Mouse (Mus musculus) embryonic facial prominence, embryonic 13.5 days (tissue): ENCODE data around the gene BC107364. TPM values are rescaled to one million over a fixed set of nuclear protein-coding genes. Genes with fewer than 3 reads are reported as not detected.
"Not testable (repeated sequence)": the region's sequence is repeated elsewhere in the genome, so short reads cannot be mapped to it uniquely, and the experiment has no call there.

Experiments
- ATAC-seq: fragments of 200-750 bp; cut with Nextera tagmentation; 2 replicates; pipeline ENCODE4 v1.8.0; 2017; ENCODE audit warnings: low read depth; ENCODE audit not compliant: insufficient number of reproducible peaks, insufficient read depth, low FRiP score, low TSS enrichment
- H3K27ac ChIP-seq: fragments of 300-500 bp; sonication (generic); 2 replicates; pipeline ENCODE4 v1.5.1; 2015; ENCODE audit warnings: moderate library complexity, mild to moderate bottlenecking, inconsistent platforms
- H3K27me3 ChIP-seq: fragments of 300-500 bp; sonication (generic); 2 replicates; pipeline ENCODE4 v1.6.1; 2015; ENCODE audit warnings: mild to moderate bottlenecking, inconsistent platforms
- H3K36me3 ChIP-seq: fragments of 300-500 bp; sonication (generic); 2 replicates; pipeline ENCODE4 v1.6.1; 2015; ENCODE audit warnings: mild to moderate bottlenecking, inconsistent platforms
- H3K4me1 ChIP-seq: fragments of 300-500 bp; sonication (generic); 2 replicates; pipeline ENCODE4 v1.6.1; 2015; ENCODE audit warnings: inconsistent platforms
- H3K4me2 ChIP-seq: fragments of 300-500 bp; sonication (generic); 2 replicates; pipeline ENCODE4 v1.6.1; 2015; ENCODE audit warnings: moderate library complexity, mild to moderate bottlenecking, inconsistent platforms
- H3K4me3 ChIP-seq: fragments of 300-500 bp; sonication (generic); 2 replicates; pipeline ENCODE4 v1.5.1; 2015; ENCODE audit warnings: mild to moderate bottlenecking, inconsistent platforms
- H3K9ac ChIP-seq: fragments of 300-500 bp; sonication (generic); 2 replicates; pipeline ENCODE4 v1.6.1; 2015; ENCODE audit warnings: mild to moderate bottlenecking, inconsistent platforms
- H3K9me3 ChIP-seq: fragments of 300-500 bp; sonication (generic); 2 replicates; pipeline ENCODE4 v1.6.1; 2016; ENCODE audit warnings: inconsistent platforms
- WGBS: fragments of 180-500 bp; shearing (Covaris S2); methylation state at CpG from one replicate; pipeline ENCODE4 v1.1.7; 2015; ENCODE audit warnings: mixed read lengths; 5-methylcytosine and 5-hydroxymethylcytosine counted together
- polyA plus RNA-seq: library from polyadenylated mRNA; unstranded; fragments of >200 nt; fragmentation: Nextera tagmentation; extraction: Ambion mirVana; gene quantifications from 2 replicates; pipeline ENCODE4 v1.2.1, GENCODE M21; 2015

Gene BC107364
- polyA plus RNA-seq, 1 experiment from 2014 or later, result 0.20 TPM

- peaks cover 55% of the 10 kb centered on the region for H3K27me3 ChIP-seq
- H3K4me3 ChIP-seq, result no peak overlapping the region
- no peaks in the 10 kb centered on the region for H3K36me3 ChIP-seq
- H3K4me1 ChIP-seq, result 0 out of 2 replicates have a peak, but pooled peaks cover 3% of the 10 kb centered on the region
- no peak overlapping the region for H3K27ac ChIP-seq
- H3K4me2 ChIP-seq, result no peak overlapping the region
- no peaks in the 10 kb centered on the region for H3K9me3 ChIP-seq
- no peak overlapping the region for H3K9ac ChIP-seq
- WGBS, result 80% methylated on average over 4 of the region's 4 CpGs
- no peak for ATAC-seq
Measured at GRCm38 (mm10) chr3:96445436-96445835, 6.7 kb downstream of the BC107364 start.

- peak overlapping the region; percentile 37 for H3K4me3 ChIP-seq
- H3K27ac ChIP-seq, result no peak overlapping the region
- no peaks in the 10 kb centered on the region for H3K9me3 ChIP-seq
- H3K36me3 ChIP-seq, result no peaks in the 10 kb centered on the region
- H3K4me1 ChIP-seq, result peaks cover 4% of the 10 kb centered on the region; the same call in 1 of the 2 replicates
- under 1% methylated on average over 13 of the region's 13 CpGs for WGBS
- no peak for ATAC-seq
- peaks cover 94% of the 10 kb centered on the region for H3K27me3 ChIP-seq
- H3K4me2 ChIP-seq, result peak overlapping the region; percentile 62
- H3K9ac ChIP-seq, result peak overlapping the region; percentile 61; the same call in 1 of the 2 replicates
Measured at GRCm38 (mm10) chr3:96440578-96440977, 11.5 kb downstream of the BC107364 start.

GRCm38 (mm10) chr3:96435557-96436091 lies 16.5 kb downstream of the BC107364 start:
- ATAC-seq, result no peak
- Histone ChIP-seq H3K9me3 (no peaks in the 10 kb centered on the region), H3K4me1 (peaks cover 4% of the 10 kb centered on the region; the same call in 1 of the 2 replicates), H3K9ac (no peak overlapping the region), H3K4me3 (peak overlapping the region; percentile 37), H3K27me3 (peaks cover 86% of the 10 kb centered on the region), H3K27ac (no peak overlapping the region), H3K36me3 (no peaks in the 10 kb centered on the region), H3K4me2 (peak overlapping the region; percentile 52)
- WGBS, result under 1% methylated on average over 26 of the region's 26 CpGs

GRCm38 (mm10) chr3:96432207-96432606 lies 19.9 kb downstream of the BC107364 start:
- Histone ChIP-seq H3K27me3 (peaks cover 74% of the 10 kb centered on the region), H3K4me3 (no peak overlapping the region), H3K27ac (no peak overlapping the region), H3K9me3 (no peaks in the 10 kb centered on the region), H3K36me3 (no peaks in the 10 kb centered on the region), H3K4me2 (no peak overlapping the region), H3K9ac (no peak overlapping the region), H3K4me1 (peaks cover 4% of the 10 kb centered on the region; the same call in 1 of the 2 replicates)
- 12% methylated on average over 3 of the region's 3 CpGs for WGBS
- ATAC-seq, result no peak

- Histone ChIP-seq H3K4me2 (no peak overlapping the region), H3K4me1 (no peaks in the 10 kb centered on the region), H3K9me3 (no peaks in the 10 kb centered on the region), H3K27me3 (peaks cover 52% of the 10 kb centered on the region), H3K36me3 (no peaks in the 10 kb centered on the region), H3K27ac (no peak overlapping the region), H3K4me3 (no peak overlapping the region), H3K9ac (no peak overlapping the region)
- 85% methylated on average over 4 of the region's 4 CpGs for WGBS
- no peak for ATAC-seq
Measured at GRCm38 (mm10) chr3:96429819-96430132, 22.3 kb downstream of the BC107364 start.

GRCm38 (mm10) chr3:96428941-96429818 lies 22.9 kb downstream of the BC107364 start:
- no peaks in the 10 kb centered on the region for H3K9me3 ChIP-seq
- no peak overlapping the region for H3K4me2 ChIP-seq
- no peak overlapping the region for H3K27ac ChIP-seq
- no peaks in the 10 kb centered on the region for H3K36me3 ChIP-seq
- WGBS, result 80% methylated on average over 13 of the region's 13 CpGs
- ATAC-seq, result no peak
- no peak overlapping the region for H3K4me3 ChIP-seq
- no peak overlapping the region for H3K9ac ChIP-seq
- no peaks in the 10 kb centered on the region for H3K4me1 ChIP-seq
- H3K27me3 ChIP-seq, result peaks cover 46% of the 10 kb centered on the region

GRCm38 (mm10) chr3:96427761-96428462 lies 24.2 kb downstream of the BC107364 start:
- WGBS, result 6% methylated on average over 16 of the region's 16 CpGs
- peak overlapping the region; percentile 32; the same call in 1 of the 2 replicates for H3K4me2 ChIP-seq
- H3K27me3 ChIP-seq, result peaks cover 34% of the 10 kb centered on the region
- H3K4me1 ChIP-seq, result 0 out of 2 replicates have a peak, but pooled peaks cover 6% of the 10 kb centered on the region
- no peak overlapping the region for H3K9ac ChIP-seq
- H3K9me3 ChIP-seq, result no peaks in the 10 kb centered on the region
- no peaks in the 10 kb centered on the region for H3K36me3 ChIP-seq
- ATAC-seq, result no peak
- H3K27ac ChIP-seq, result no peak overlapping the region
- no peak overlapping the region for H3K4me3 ChIP-seq

GRCm38 (mm10) chr3:96427311-96427710 lies 24.8 kb downstream of the BC107364 start:
- no peaks in the 10 kb centered on the region for H3K36me3 ChIP-seq
- H3K4me1 ChIP-seq, result 0 out of 2 replicates have a peak, but pooled peaks cover 6% of the 10 kb centered on the region
- ATAC-seq, result no peak
- no peak overlapping the region for H3K27ac ChIP-seq
- peak overlapping the region; percentile 32 for H3K4me2 ChIP-seq
- no peak overlapping the region for H3K9ac ChIP-seq
- WGBS, result 14% methylated on average over 4 of the region's 4 CpGs
- no peak overlapping the region for H3K4me3 ChIP-seq
- H3K27me3 ChIP-seq, result peaks cover 35% of the 10 kb centered on the region
- H3K9me3 ChIP-seq, result no peaks in the 10 kb centered on the region

GRCm38 (mm10) chr3:96426268-96426667 lies 25.8 kb downstream of the BC107364 start:
- Histone ChIP-seq H3K27me3 (peaks cover 27% of the 10 kb centered on the region), H3K9ac (no peak overlapping the region), H3K4me1 (0 out of 2 replicates have a peak, but pooled peaks cover 6% of the 10 kb centered on the region), H3K4me3 (no peak overlapping the region), H3K9me3 (no peaks in the 10 kb centered on the region), H3K36me3 (no peaks in the 10 kb centered on the region), H3K27ac (no peak overlapping the region), H3K4me2 (no peak overlapping the region)
- ATAC-seq, result no peak
- WGBS, result 70% methylated on average over 4 of the region's 4 CpGs

GRCm38 (mm10) chr3:96424447-96424846 lies 27.7 kb downstream of the BC107364 start:
- H3K4me2 ChIP-seq, H3K4me3 ChIP-seq, H3K36me3 ChIP-seq, H3K4me1 ChIP-seq, H3K9me3 ChIP-seq, H3K27ac ChIP-seq, H3K9ac ChIP-seq, ATAC-seq: not testable (repeated sequence)
- H3K27me3 ChIP-seq, result peaks cover 20% of the 10 kb centered on the region
- 7% methylated on average over 4 of the region's 4 CpGs for WGBS

GRCm38 (mm10) chr3:96423889-96424288 lies 28.2 kb downstream of the BC107364 start:
- 13% methylated on average over 9 of the region's 9 CpGs for WGBS
- no peak overlapping the region for H3K4me3 ChIP-seq
- no peak overlapping the region for H3K4me2 ChIP-seq
- no peak overlapping the region for H3K9ac ChIP-seq
- H3K36me3 ChIP-seq, result no peaks in the 10 kb centered on the region
- no peak for ATAC-seq
- no peak overlapping the region for H3K27ac ChIP-seq
- H3K9me3 ChIP-seq, result no peaks in the 10 kb centered on the region
- peaks cover 15% of the 10 kb centered on the region for H3K27me3 ChIP-seq
- H3K4me1 ChIP-seq, result 0 out of 2 replicates have a peak, but pooled peaks cover 6% of the 10 kb centered on the region
